Mouse (Mus musculus): ENCODE results near the gene Dnajc6. TPM values are rescaled to one million over a fixed set of nuclear protein-coding genes. Genes with fewer than 3 reads are reported as not detected.

The Dnajc6 gene
- polyA plus RNA-seq, 1 experiment from 2014 or later: 23.9 TPM

GRCm38 (mm10) chr4:101682620-101683019 is 186.2 kb downstream of the Dnajc6 start:
- Histone ChIP-seq H3K4me2 (replicated peaks) (no peak overlapping the region), H3K36me3 (no peaks in the 10 kb centered on the region), H3K27me3 (no peaks in the 10 kb centered on the region), H3K9ac (replicated peaks) (no peak overlapping the region), H3K4me1 (replicated peaks) (no peaks in the 10 kb centered on the region), H3K27ac (no peak overlapping the region), H3K4me3 (replicated peaks) (no peak overlapping the region), H3K9me3 (no peaks in the 10 kb centered on the region)
- no peak for ATAC-seq
- WGBS: 88% methylated on average over 4 of the region's 4 CpGs

GRCm38 (mm10) chr4:101683086-101683485 is 186.6 kb downstream of the Dnajc6 start:
- H3K36me3 ChIP-seq: no peaks in the 10 kb centered on the region
- no peak overlapping the region for H3K4me2 ChIP-seq (replicated peaks)
- no peaks in the 10 kb centered on the region for H3K4me1 ChIP-seq (replicated peaks)
- no peak overlapping the region for H3K9ac ChIP-seq (replicated peaks)
- no peaks in the 10 kb centered on the region for H3K9me3 ChIP-seq
- ATAC-seq: no peak
- 89% methylated on average over 3 of the region's 3 CpGs for WGBS
- H3K4me3 ChIP-seq (replicated peaks): no peak overlapping the region
- H3K27ac ChIP-seq: no peak overlapping the region
- no peaks in the 10 kb centered on the region for H3K27me3 ChIP-seq

DNA sequence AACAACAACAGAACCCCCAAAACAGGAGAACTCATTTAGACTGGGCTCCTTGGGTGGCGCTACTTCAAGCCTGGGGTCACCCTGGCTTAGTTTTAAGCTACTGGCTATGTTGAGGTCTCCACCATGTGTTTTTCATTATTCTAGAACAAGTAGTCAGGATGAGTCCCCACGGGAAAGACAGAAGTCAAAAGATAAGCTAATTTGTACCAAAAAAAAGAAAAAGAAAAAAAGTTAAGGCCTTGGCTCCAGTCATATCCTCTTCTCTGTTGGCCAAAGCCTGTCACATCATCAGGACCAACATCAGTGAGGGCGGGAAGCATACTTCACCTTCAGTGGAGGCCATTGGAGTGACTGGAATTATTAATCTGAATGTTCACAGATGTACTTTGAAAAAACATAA is 188.4 kb downstream of the Dnajc6 start:
- no peak for ATAC-seq
- no peaks in the 10 kb centered on the region for H3K27me3 ChIP-seq
- H3K27ac ChIP-seq: no peak overlapping the region
- H3K4me1 ChIP-seq (replicated peaks): no peaks in the 10 kb centered on the region
- no peak overlapping the region for H3K4me2 ChIP-seq (replicated peaks)
- no peaks in the 10 kb centered on the region for H3K36me3 ChIP-seq
- H3K9ac ChIP-seq (replicated peaks): no peak overlapping the region
- no peak overlapping the region for H3K4me3 ChIP-seq (replicated peaks)
- WGBS: 93% methylated on average over 3 of the region's 3 CpGs
- H3K9me3 ChIP-seq: no peaks in the 10 kb centered on the region

GRCm38 (mm10) chr4:101686227-101686810 is 189.9 kb downstream of the Dnajc6 start:
- no peak overlapping the region for H3K4me3 ChIP-seq (replicated peaks)
- H3K4me1 ChIP-seq (replicated peaks): no peaks in the 10 kb centered on the region
- 79% methylated on average over 13 of the region's 13 CpGs for WGBS
- no peak overlapping the region for H3K4me2 ChIP-seq (replicated peaks)
- H3K36me3 ChIP-seq: no peaks in the 10 kb centered on the region
- no peaks in the 10 kb centered on the region for H3K27me3 ChIP-seq
- H3K27ac ChIP-seq: no peak overlapping the region
- no peak overlapping the region for H3K9ac ChIP-seq (replicated peaks)
- no peak for ATAC-seq
- no peaks in the 10 kb centered on the region for H3K9me3 ChIP-seq

- no peaks in the 10 kb centered on the region for H3K4me1 ChIP-seq (replicated peaks)
- H3K27me3 ChIP-seq: no peaks in the 10 kb centered on the region
- no peaks in the 10 kb centered on the region for H3K9me3 ChIP-seq
- no peaks in the 10 kb centered on the region for H3K36me3 ChIP-seq
- no peak overlapping the region for H3K9ac ChIP-seq (replicated peaks)
- H3K4me3 ChIP-seq (replicated peaks): no peak overlapping the region
- no peak for ATAC-seq
- 96% methylated on average over 4 of the region's 4 CpGs for WGBS
- H3K4me2 ChIP-seq (replicated peaks): no peak overlapping the region
- H3K27ac ChIP-seq: no peak overlapping the region
Observed at GRCm38 (mm10) chr4:101689241-101689640, 192.8 kb downstream of the Dnajc6 start.

GRCm38 (mm10) chr4:101689645-101690044 is 193.2 kb downstream of the Dnajc6 start:
- ATAC-seq: no peak
- H3K4me2 ChIP-seq (replicated peaks): no peak overlapping the region
- no peaks in the 10 kb centered on the region for H3K27me3 ChIP-seq
- H3K9ac ChIP-seq (replicated peaks): no peak overlapping the region
- no peak overlapping the region for H3K27ac ChIP-seq
- H3K4me1 ChIP-seq (replicated peaks): no peaks in the 10 kb centered on the region
- no peaks in the 10 kb centered on the region for H3K36me3 ChIP-seq
- WGBS: 87% methylated on average over 5 of the region's 5 CpGs
- H3K4me3 ChIP-seq (replicated peaks): no peak overlapping the region
- no peaks in the 10 kb centered on the region for H3K9me3 ChIP-seq

Other genes with a start within 250 kb of the Dnajc6 start
- 47.9 TPM in 2 replicates for gene Jak1, start 231.4 kb upstream of the Dnajc6 start, polyA plus RNA-seq (2015; fragmentation: Nextera tagmentation; extraction: Ambion mirVana)
- 7.3 and 8.1 TPM in 2 replicates for gene Ak4, start 77.4 kb upstream of the Dnajc6 start, polyA plus RNA-seq (2015; fragmentation: Nextera tagmentation; extraction: Ambion mirVana)
- gene Leprot, start 151.1 kb downstream of the Dnajc6 start, polyA plus RNA-seq (2015; fragmentation: Nextera tagmentation; extraction: Ambion mirVana): 94.2 and 94.8 TPM in 2 replicates
- gene Lepr, start 220.8 kb downstream of the Dnajc6 start, polyA plus RNA-seq (2015; fragmentation: Nextera tagmentation; extraction: Ambion mirVana): 1.9 and 2.7 TPM in 2 replicates

All from midbrain, embryonic 13.5 days (tissue).